Mouse (Mus musculus) R1 (cell line): ENCODE results near the gene Rell1.
A peak's percentile ranks its signal among the peaks of the same experiment; 100 is the strongest.

ENCODE experiments used
- DNase-seq: peaks from one replicate; pipeline ENCODE4 v3.0.0-alpha.2; 2018; ENCODE audit warnings: low read depth, low spot score

Gene Rell1

DNA sequence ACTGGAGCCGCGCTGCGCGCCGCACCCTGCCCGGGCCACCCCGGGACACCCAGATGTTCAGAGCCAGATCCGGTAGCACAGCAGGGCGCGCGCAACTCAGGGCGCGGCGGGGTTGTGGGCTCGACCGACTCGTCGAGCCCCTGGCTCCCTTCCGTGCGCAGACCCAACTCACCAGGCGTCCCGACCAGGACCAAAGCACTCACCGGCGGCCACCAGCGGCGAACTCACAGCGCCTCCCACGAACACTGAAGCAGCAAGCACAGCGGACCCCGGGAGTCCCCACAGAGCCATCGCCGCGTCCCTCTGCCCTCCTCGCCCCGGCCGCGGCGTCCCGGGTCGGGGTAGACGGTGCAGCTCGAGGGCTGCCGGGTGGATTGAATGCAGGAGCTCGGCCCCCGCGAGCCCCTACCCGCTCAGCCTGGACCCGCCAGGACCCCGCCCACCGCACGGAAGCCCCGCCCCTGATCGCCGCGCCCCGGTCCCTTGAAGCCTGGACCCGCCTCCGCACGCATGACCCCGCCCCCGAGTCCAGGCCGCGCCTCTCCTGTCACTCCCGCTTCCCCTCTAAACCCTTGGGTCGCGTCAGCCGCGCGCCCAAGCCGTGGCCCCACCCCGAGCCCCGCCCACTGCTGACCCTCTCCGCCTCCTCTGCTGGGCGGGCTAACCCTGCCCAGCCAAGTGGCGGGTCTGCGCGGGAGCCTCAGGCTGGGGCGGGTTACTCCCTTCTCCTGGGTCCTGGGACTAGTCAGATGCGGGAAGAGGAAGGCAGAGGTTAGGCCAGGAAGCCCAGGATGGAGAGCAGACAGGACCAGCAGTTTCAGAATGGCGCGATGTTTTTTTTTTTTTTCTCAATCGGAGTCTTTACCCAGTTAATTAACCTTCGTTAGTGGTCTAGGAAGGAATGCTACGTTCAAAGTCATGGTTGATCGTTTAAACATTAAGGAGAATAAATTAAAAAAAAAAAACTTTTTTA is at the start of gene Rell1:
TSS of gene Rell1 (minus strand) at position 455 of the 973 bp plus-strand sequence.
- DNase-seq, result peak; percentile 96

DNA sequence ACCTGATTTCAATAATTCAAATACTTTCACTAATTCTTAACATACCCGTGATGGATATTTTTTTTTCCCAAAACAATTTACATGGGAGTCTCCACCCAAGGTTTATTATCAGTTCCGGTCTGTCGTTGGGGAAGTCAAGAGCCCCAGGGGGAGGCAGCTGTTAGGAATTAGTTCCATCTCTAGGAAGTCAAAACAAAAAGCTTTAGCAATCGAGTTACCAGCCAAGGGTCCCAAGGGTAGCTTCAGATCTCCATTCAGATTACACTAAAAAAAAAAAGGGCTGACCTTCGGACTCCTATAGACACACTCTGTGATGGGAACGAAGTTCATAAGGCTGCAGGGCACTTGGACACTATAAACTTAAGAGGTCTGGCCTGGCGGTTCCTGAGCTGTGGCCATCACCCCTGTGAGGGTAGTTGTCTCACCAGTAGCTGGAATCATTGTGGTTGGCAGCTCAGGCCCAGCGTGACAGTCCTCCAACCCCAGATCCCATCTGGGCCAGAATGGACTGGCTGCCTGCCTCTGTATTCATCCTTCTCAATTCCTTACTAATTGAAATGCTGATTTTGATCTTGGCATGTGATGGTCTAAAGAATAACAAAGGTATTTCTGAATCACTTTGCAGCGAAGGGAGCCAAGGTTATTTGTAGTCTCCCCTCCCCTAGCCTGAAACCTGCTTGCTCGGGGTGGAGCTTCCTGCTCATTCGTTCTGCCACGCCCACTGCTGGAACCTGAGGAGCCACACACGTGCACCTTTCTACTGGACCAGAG is 44.1 kb upstream of the Rell1 start:
- DNase-seq, result peak; percentile 91

DNA sequence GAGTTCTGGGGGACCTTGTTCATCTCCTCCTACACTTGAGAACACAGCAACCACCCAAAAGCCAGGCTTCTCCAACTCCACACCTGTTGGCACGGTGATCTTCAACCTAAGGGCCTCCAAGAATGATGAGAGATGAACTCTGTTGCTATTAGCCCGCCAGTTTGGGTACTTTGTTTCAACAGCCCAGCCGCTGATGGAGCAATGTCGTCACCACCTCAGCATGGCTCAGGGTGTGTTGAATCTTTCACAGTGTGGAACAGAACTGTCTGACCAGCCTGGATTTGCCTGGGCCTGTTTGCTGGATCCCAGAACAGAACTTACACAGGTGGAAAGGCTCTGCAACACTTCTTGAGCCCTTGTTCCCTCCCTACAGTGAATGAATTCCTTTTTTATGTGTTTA is 37.9 kb upstream of the Rell1 start:
- no peak for DNase-seq

DNA sequence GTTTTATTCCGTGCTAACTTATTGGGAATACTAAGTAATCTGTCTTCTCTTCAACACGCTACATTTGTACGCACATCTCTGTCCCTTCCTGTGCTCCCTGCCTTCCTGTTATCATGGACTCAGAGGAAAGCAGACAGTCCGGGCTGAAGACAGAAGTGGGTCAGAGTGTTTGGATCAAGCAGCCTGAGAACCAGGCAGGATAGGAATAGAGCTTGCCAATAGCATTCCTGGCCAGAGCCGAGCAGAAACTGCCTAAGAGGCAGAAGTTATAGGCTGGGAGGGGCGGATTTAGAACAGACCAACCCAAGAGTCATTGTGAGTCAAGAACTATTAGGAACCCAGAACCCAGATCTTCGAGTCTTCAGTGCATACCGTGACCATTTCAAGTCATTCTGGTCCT is 34.6 kb upstream of the Rell1 start:
- no peak for DNase-seq

DNA sequence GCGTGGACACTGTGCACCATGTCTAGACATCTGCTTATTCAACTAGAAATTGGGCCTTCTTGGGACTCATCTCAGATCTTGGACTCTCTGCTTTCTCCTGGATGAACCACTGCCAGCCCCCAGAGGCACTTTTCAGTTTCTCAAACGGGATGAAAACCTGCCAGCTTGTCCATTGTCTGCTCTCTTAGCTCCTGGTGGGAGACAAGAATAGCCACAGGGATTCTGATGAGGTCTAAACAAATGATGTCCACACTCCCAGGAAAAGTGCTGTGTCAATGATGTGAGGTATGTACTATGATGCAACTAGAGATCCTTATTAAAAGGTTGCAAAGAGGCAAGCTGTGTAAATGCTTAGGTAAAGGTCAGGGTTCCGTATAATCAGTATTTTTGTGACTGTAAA is 25.2 kb upstream of the Rell1 start:
- DNase-seq, result peak; percentile 81

DNA sequence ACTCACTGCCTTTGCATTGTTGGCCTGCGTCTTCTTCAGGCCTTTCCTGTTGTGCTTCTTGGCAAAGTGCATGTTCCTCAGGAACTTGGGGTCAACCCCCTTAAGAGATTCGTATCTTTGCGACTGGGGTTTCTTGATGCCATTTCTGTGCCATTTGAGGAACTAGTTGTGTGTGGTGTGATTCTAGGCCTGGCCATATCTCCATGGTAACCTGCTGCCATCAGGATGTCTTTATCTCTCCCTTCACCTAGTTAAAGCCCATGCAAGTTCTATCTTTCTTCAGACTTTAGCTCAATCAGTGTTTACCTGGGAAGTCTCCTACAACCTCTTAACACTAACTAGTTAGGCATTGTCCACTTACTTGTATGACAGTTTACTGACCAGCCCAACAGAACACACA is 22.0 kb upstream of the Rell1 start:
- DNase-seq, result no peak

DNA sequence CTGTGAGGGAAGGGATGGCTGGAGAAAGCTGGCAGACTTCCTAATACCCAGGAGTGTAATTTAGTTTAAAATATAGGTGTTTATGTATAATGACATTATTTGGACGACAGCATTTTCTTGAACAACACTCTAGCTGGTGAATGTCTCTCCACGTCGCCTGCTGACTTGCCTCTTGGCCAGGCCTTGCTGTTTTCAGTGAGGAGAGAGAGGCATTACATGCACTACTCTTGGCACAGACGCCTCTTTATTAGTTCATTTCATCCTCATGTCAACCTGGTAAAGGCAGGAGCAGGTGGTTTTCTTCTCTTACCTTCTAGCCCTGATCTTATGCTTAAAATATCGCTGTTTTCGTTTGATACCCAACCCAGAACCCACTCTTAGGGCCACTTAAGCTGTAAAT is 17.6 kb upstream of the Rell1 start:
- no peak for DNase-seq

DNA sequence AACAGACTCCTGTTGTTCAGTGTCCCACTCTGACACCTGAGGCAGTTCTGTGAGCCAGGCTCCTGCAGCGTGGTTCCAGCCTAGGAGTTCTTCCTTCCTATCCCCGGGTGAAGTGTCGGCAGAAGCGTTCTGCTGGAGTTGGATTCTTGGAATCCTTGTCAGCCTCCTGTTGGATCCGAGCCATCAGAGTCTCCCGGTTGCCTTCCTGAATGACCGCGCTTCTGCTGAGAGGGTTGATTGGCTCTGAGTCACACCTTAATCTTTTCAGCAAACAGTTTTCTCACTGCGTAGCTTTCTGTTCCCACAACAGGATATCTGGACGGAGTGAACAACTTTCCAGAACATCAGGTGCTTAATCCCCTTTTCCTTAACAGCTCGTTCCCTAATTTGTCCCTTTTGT is 13.6 kb upstream of the Rell1 start:
- no peak for DNase-seq

DNA sequence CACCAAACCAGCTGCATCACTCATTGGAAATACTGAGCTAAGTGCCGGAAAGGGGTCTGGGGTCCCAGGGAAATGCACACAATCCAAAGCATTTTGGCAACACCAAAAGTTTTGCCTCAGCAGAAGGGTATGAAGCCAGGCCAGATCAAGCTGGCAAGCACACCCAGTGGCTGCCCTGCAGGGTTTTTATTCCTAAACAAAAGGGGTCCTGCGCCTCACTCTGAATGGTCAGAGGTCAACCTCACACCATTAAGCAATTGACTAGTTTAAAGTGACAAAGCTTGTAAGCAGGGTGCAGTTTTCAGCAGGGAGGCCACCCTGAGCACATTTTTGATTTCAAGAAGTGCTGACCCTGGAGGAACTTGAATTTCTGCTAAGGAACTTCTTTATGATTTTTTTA is 2.3 kb upstream of the Rell1 start:
- DNase-seq, result no peak

DNA sequence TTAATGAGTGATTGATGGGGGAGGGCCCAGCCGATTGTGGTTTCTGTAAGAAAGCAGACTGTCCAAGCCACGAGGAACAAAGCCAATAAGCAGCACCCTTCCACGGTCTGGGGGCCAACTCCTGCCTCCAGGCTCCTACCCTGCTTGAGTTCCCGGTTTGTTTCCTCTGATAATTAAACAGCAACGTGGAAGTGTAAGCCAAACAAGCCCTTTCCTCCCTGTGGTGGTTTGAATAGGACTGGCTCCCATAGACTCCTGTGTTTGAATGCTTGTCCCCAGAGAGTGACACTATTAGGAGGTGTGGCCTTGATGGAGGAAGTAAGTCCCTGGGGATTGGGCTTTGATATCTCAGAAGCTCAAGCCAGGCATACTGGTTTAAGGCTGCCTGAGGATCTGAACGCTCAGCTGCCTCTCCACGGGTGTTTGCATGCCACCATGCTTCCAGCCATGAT is 1.6 kb upstream of the Rell1 start:
- DNase-seq, result peak; percentile 61

DNA sequence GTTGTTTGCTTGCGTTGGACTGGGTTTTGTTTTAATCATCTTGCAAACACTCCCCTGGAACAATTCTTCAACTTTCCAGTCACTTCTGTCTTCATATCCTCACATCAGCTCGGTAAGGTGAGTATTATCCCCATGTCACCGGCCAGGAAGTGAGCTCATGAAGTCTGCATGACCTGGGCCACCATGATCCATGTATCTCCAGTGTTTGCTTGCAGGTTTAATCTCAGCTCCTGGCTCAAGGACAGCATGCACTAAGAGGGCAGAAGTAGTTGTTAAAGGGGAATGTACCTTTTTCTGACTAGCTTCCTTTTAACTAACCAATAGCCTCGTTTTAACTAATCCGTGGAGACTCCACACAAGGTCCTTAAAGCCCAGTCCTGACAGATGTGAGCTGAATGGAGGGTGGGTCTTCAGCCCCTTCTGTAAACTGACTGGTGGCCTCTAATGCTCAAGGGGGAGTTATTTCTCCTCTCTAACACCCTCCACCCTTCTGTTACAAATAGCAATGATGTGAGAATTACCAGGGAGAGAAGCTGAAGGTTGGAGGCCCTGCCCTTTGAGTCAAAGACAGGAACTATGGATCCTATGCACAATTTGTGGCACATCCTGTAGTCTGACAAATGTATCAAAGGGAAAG is 897 bp upstream of the Rell1 start:
- no peak for DNase-seq

DNA sequence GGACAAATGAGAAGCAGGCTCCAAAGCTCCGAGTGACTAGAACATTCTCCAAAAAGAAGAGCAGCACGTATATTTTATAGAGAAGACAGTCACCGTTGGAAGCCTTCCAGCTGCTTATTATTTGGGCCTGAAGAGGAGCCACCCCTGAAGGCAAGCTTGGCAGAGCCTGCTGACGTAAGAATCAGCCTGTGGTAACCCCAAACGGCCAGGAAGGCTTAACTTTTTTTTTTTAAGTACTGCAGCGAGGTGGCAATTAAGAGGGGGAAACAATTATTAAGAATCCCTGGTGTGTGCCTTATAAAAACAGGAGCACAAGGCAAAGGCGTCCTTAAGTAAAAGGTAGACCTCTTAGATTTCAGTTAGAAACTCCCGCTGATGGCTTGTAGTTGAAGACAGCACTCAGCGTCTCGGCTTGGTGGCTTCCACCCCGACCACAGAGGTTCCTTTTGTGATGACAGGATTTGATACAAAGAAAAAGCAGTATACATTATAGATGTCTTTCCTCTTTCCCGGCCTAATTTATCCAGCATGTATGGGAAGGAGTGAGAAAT is 1.0 kb downstream of the Rell1 start:
- no peak for DNase-seq

DNA sequence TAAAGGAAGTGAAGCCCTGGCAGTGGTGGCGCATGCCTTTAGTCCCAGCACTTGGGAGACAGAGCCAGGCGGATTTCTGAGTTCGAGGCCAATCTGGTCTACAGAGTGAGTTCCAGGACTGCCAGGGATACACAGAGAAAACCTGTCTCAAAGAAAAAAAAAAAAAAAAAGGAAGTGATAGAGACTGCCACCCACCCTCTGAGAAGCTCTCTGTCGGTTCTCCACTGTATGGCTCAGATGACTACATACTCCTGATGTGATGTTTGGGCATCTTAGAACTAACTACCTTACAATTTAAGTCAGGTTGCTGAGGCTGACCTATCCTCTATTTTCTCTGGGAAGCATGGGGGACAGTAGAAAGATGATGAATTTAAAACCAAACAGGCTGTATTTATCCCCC is 2.3 kb downstream of the Rell1 start:
- DNase-seq, result no peak

DNA sequence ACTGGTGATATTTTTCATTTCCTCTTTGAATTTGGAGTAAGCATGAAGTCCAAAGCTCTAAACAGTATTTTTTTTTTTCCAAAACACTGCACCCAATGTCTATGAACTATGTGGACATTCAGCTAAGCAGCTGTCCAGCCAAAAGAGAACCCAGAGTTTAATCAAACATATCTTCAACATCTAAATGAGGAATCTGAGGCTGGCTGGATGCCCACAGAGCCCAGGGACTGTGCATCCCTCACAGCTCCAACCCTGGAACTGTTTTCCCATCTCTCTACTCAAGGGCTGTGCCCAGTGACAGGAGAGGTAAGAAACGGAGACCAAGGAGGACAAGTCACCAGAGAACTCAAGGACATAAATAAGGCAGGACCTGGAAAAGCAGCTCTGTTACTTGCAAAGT is 2.8 kb downstream of the Rell1 start:
- no peak for DNase-seq

DNA sequence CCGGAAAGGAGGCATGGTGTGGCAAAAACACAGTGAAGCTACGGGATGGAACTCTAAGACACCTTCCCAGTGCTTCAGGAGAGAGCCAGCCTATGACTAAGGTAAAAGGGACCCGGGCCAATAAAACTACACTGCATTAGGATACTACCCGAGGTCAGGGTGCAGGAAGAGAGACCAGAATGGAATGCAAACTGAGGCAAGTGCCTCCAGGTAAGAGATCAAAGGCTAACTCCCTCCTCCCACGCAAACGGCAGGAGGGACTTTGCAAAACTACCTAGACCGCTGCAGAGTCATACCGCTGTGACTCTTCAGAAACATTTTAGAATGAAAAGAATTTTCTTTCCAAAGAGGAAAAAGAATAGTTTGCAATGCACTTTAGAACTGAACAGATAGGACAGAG is 4.1 kb downstream of the Rell1 start:
- DNase-seq, result peak; percentile 66

DNA sequence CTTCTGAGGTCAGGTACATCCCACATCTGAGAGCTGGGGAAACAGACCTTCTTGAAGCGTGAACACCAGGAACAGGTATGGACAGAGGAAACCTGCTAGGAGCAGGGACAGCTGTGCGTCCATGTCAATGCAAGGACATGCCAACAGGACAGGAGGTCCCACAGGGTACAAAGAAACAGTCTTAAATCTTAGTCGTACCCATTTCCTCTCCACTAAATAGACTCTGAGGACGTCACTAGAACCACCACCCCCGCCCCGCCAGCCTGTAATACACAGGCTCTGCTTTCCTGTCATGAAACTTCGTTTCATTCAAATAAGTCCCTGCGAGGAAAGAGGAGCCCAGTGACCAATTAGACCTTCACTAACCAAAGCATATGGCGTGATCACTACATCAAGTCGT is 7.0 kb downstream of the Rell1 start:
- DNase-seq, result no peak

DNA sequence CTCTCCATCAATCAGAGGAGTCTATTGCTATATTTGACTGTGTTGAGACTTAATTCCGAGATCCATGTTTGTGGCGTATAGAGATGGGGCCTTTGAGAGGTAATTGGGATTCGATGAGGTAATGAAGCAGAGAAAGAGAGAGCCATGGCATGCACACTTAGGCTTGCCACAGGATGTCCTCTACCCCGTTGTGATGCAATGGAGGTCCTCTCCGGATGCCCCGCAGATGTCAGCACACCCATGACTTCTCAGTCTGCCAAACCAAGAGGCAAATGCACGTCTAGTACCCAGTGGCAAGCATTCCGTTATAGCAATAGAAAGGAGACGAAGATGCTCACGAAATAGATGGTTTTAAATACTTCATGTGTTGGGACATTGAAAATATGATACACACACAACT is 8.1 kb downstream of the Rell1 start:
- no peak for DNase-seq

DNA sequence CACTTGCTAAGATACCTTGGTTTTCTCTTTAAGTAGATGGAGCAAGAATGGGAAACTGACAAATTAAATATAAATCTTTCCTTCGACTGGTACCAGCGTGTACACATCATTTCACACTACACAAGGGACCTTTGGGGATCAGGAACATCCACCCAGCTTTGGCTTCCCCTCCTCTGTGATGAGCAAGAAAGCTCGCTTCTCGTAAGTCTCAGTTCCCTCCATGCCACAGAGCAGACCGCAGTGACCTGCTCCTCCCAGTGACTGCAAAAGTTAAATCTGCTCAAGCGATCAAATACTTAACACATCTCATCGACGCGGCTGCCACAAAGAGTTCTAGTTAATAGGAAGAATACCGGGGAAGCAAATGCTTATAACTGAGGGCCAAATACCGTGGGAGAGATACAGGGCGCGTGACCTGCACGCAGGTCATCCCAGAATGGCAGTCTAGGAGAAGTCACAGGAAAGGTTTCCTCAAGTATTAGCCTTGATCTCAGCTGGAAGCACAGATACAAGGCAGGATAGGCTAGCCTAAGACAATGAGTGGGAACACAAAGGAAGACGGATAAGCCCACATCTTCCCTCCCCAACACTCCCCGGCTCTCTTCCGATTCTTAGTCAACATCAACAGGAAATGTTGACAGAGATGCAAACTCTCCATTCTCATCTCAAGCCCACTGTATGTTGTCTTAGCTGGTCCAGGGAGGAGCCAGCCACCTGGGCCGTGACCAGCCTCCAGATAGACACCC is 9.6 kb downstream of the Rell1 start:
- DNase-seq, result peak; percentile 80

DNA sequence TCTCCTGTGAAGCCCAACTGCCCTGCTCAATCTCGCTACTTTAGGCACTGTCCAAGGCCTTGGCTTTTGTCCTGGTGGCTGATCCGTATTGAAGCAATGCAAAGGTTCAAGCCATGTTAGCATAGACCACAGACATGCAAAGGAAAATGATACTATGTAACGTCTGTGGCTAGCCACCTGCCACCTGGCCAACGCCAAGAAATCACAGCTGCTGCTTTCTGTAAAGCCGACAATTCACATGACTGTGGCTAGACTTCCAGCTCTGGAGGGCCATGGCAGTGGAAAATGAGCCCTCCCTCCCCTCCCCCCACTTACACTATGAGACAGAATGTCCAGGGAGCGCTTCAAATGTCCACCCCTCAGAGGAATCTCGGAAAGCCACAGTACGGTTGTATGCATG is 11.1 kb downstream of the Rell1 start:
- no peak for DNase-seq

DNA sequence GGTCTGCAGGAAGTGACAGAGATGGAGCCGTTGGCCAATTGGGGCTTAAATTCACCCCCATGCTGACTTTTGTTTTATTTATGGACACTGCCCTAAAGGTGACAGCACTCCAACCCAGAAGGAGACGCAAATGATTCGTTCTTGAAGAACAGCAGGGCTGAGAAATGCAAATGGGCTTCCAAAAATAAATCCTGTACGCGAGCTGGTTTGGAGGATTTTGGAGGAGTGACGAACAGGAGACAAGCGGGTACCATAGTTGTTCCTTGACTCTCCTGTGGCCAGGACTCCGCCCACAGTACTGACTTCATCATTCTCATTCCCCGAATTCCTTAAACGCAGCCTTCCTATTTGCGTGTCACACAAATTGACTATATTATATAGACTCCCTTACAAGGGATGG is 12.3 kb downstream of the Rell1 start:
- peak; percentile 60 for DNase-seq

DNA sequence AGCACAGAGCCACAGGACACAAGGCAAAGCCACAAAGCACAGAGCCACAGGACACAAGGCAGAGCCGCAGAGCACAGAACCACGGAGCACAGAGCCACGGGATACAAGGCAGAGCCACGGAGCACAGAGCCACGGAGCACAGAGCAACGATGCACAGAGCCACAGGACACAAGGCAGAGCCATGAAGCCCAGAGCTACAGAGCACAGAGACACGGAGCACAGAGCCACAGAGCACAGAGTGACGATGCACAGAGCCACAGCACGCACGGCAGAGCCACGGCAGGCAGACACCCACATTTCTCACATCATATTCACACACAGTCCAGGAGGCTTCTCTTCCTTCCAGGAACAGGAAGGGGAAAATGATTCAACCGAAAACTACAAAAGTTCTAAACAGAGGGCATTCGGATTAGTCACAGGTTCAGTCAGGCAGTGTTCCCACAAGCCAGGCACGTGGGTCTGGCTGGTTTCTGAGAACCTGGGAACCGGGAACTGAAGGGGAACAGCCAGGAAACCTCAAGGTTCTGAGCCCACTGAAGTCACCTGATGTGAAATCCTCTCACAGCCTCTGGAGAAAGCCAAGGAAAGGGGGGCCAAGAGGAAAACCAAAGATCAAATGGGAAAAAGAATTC is 15.2 kb downstream of the Rell1 start:
- peak; percentile 83 for DNase-seq
